Mouse (Mus musculus) erythroblast, embryonic 14.5 days (primary cell): ENCODE data around the gene Olfr520.

ENCODE experiments used
- GATA1 ChIP-seq: IDR thresholded peaks from 2 replicates; pipeline ENCODE4 v1.6.1; 2012; ENCODE audit warnings: low read length, inconsistent platforms, mixed read lengths
- TAL1 ChIP-seq: IDR thresholded peaks from 3 replicates; pipeline ENCODE4 v1.6.1; 2012; ENCODE audit warnings: low read length, inconsistent platforms, mixed read lengths

DNA sequence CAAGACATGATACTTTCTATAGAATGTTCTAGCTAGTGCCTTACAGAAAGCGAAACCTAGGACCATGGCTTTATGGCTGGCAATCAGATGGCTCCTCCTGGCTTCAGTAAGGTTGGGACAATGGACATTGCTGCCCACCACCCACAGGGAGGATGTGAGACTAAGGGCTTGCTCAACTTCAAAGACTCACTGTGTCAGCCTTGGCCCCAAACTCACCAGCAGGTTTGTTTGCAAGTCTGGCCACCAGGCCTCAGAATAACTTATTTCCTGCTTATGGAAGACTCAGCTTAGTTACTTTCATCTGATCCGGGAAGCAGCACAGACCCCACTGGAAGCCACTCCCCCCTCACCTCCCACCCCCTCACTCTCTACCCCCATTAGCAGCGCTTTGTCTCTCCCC lies 31.0 kb upstream of the Olfr520 start:
- no peak for TF ChIP-seq GATA1
- TF ChIP-seq TAL1: no peak
